8 mouse cellular contexts compared by ENCODE assay signal in the genomic region with DNA sequence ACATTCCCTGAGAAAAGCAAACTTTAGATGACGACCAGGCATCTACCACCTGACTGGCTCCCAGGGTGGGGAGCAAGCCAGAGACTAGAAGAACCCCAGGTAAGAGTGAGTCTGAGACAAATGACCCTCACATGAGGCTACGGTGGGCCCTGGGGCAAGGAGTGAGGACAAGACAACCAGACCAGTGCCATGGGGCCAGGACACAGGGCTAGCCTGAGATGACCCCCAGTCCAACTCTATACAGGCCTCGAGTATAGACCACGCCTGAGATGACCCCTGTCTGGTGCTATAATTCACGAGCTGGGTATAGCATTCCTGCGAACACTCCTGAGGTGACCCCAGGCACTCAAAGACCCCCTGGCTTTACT.
A peak's percentile ranks its signal among the peaks of the same experiment; 100 is the strongest.
DNase-seq lines count a peak whose midpoint lies in the region; ATAC-seq and TF ChIP-seq lines count a peak whose summit lies in the region.
"Had no signal": no experiment of that assay in that cellular context is flagged by ENCODE, and none has a peak within 500 bp of the region (broad histone marks: within the 10 kb centered on the region; RNA-seq: fewer than 3 reads in every experiment).

No protein-coding gene starts in this region.

- no peaks in the 10 kb centered on the region for H3K9me3 ChIP-seq in lung, embryonic 14.5 days (ENCODE audit: low read depth, low read length)
- H3K9me3 ChIP-seq in forebrain, embryonic 14.5 days (replicated peaks; ENCODE audit: control insufficient read depth, low read length): no peaks in the 10 kb centered on the region
- no peaks in the 10 kb centered on the region for H3K9me3 ChIP-seq in hindbrain, embryonic 15.5 days
- no peaks in the 10 kb centered on the region for H3K9me3 ChIP-seq in neural tube, embryonic 13.5 days

- no peak for DNase-seq in lung, embryonic 14.5 days
- DNase-seq in lung, postnatal 14 days: no peak
- DNase-seq in forebrain, embryonic 14.5 days (ENCODE audit: low spot score): no peak
- DNase-seq in retina, postnatal 1 day: no peak
- DNase-seq in right cerebral cortex, postnatal 4 days: no peak
- DNase-seq: cerebellum, postnatal 36 days had no signal

- no peak overlapping the region for H3K4me2 ChIP-seq in lung, embryonic 14.5 days
- H3K4me2 ChIP-seq in forebrain, embryonic 14.5 days (ENCODE audit: low read length): no peak overlapping the region
- no peak overlapping the region for H3K4me2 ChIP-seq in hindbrain, embryonic 15.5 days
- no peak overlapping the region for H3K4me2 ChIP-seq in neural tube, embryonic 13.5 days

- H3K27me3 ChIP-seq in lung, embryonic 14.5 days (ENCODE audit: insufficient read depth, low read length): no peaks in the 10 kb centered on the region
- H3K27me3 ChIP-seq in forebrain, embryonic 14.5 days (replicated peaks; ENCODE audit: control insufficient read depth, insufficient read depth, low read length): no peaks in the 10 kb centered on the region
- H3K27me3 ChIP-seq in hindbrain, embryonic 15.5 days: no peaks in the 10 kb centered on the region
- no peaks in the 10 kb centered on the region for H3K27me3 ChIP-seq in neural tube, embryonic 13.5 days

- no peak for TF ChIP-seq CTCF in lung, embryonic 14.5 days (IDR thresholded peaks at IDR 0.05; ENCODE audit: low read depth)

- no peak overlapping the region for H3K27ac ChIP-seq in lung, embryonic 14.5 days (ENCODE audit: low read depth)
- no peak overlapping the region for H3K27ac ChIP-seq in forebrain, embryonic 14.5 days (ENCODE audit: low read depth, low read length)
- H3K27ac ChIP-seq in hindbrain, embryonic 15.5 days (replicated peaks): no peak overlapping the region
- H3K27ac ChIP-seq in neural tube, embryonic 13.5 days (replicated peaks): no peak overlapping the region

- H3K9ac ChIP-seq in lung, embryonic 14.5 days: no peak overlapping the region
- H3K9ac ChIP-seq in forebrain, embryonic 14.5 days (ENCODE audit: low read length): no peak overlapping the region
- H3K9ac ChIP-seq in hindbrain, embryonic 15.5 days: no peak overlapping the region
- no peak overlapping the region for H3K9ac ChIP-seq in neural tube, embryonic 13.5 days

- H3K36me3 ChIP-seq in lung, embryonic 14.5 days (ENCODE audit: insufficient read depth): no peaks in the 10 kb centered on the region
- no peaks in the 10 kb centered on the region for H3K36me3 ChIP-seq in forebrain, embryonic 14.5 days (ENCODE audit: control insufficient read depth, insufficient read depth, low read length)
- no peaks in the 10 kb centered on the region for H3K36me3 ChIP-seq in hindbrain, embryonic 15.5 days
- H3K36me3 ChIP-seq in neural tube, embryonic 13.5 days: no peaks in the 10 kb centered on the region

- peak; percentile 82 for ATAC-seq in lung, embryonic 14.5 days (ENCODE audit: insufficient read depth)
- peak; percentile 42; the same call in 1 of the 2 replicates for ATAC-seq in forebrain, embryonic 14.5 days
- ATAC-seq in hindbrain, embryonic 15.5 days (ENCODE audit: low FRiP score, low read depth): peak; percentile 65; the same call in 1 of the 2 replicates
- ATAC-seq in neural tube, embryonic 13.5 days (ENCODE audit: low read depth): 0 out of 2 replicates have a peak, but pooled peaks have one; percentile 19

- WGBS in lung, embryonic 14.5 days: 64% methylated on average over 6 of the region's 6 CpGs
- 64% methylated on average over 6 of the region's 6 CpGs for WGBS in forebrain, embryonic 14.5 days
- 68% methylated on average over 6 of the region's 6 CpGs for WGBS in hindbrain, embryonic 15.5 days
- WGBS in neural tube, embryonic 13.5 days: 68% methylated on average over 6 of the region's 6 CpGs

- H3K4me3 ChIP-seq in lung, embryonic 14.5 days (ENCODE audit: low read depth, low read length): no peak overlapping the region
- H3K4me3 ChIP-seq in forebrain, embryonic 14.5 days (ENCODE audit: low read depth, low read length): no peak overlapping the region
- H3K4me3 ChIP-seq in hindbrain, embryonic 15.5 days: no peak overlapping the region
- H3K4me3 ChIP-seq in neural tube, embryonic 13.5 days: no peak overlapping the region

- no peaks in the 10 kb centered on the region for H3K4me1 ChIP-seq in lung, embryonic 14.5 days (ENCODE audit: insufficient read depth)
- no peaks in the 10 kb centered on the region for H3K4me1 ChIP-seq in forebrain, embryonic 14.5 days (ENCODE audit: control insufficient read depth, insufficient read depth, low read length)
- H3K4me1 ChIP-seq in hindbrain, embryonic 15.5 days (replicated peaks): no peaks in the 10 kb centered on the region
- no peaks in the 10 kb centered on the region for H3K4me1 ChIP-seq in neural tube, embryonic 13.5 days (replicated peaks)

Comparison
In these comparisons a context has a peak if more than half of its experiments do, and no peak if none do; other contexts are left out.
1. ATAC-seq: peak in every context shown above with its lines; median percentile 82 in lung, embryonic 14.5 days; 65 in hindbrain, embryonic 15.5 days; 42 in forebrain, embryonic 14.5 days; 19 in neural tube, embryonic 13.5 days.